12 mouse cellular contexts compared by ENCODE assay signal in genomic region chr4:155849792-155850451, GRCm38 (mm10). TPM values are rescaled to one million over a fixed set of nuclear protein-coding genes. Genes with fewer than 3 reads are reported as not detected.
DNase-seq lines count a peak whose midpoint lies in the region; ATAC-seq and TF ChIP-seq lines count a peak whose summit lies in the region.
"Had no signal": no experiment of that assay in that cellular context is flagged by ENCODE, and none has a peak within 500 bp of the region (broad histone marks: within the 10 kb centered on the region; RNA-seq: fewer than 3 reads in every experiment).

No protein-coding gene starts in this region.

- TF ChIP-seq EP300 in lung, postnatal 0 days (IDR thresholded peaks at IDR 0.05): no peak
- TF ChIP-seq EP300 in stomach, postnatal 0 days (optimal IDR thresholded peaks at IDR 0.05): no peak

- TF ChIP-seq CTCF in lung, embryonic 14.5 days (IDR thresholded peaks at IDR 0.05; ENCODE audit: low read depth): no peak
- no peak for TF ChIP-seq CTCF in lung, postnatal 0 days (IDR thresholded peaks at IDR 0.05)
- no peak for TF ChIP-seq CTCF in midbrain, postnatal 0 days (IDR thresholded peaks at IDR 0.05)
- TF ChIP-seq CTCF in stomach, postnatal 0 days (IDR thresholded peaks at IDR 0.05; ENCODE audit: low read depth): no peak

- DNase-seq in heart, adult 11 months: peak; percentile 87
- DNase-seq in heart, postnatal 36 days: no peak
- DNase-seq in lung, embryonic 14.5 days: no peak
- DNase-seq in lung, postnatal 0 days (ENCODE audit: low spot score): no peak
- peak; percentile 76 for DNase-seq in kidney, adult 9 months
- no peak for DNase-seq in midbrain, postnatal 0 days (ENCODE audit: low spot score)
- DNase-seq in stomach, postnatal 0 days (ENCODE audit: low spot score): no peak
- DNase-seq in layer of hippocampus, adult 11-12 months (ENCODE audit: low spot score): no peak
- DNase-seq: cerebellum, adult 8-10 months; heart, postnatal 14 days; lung, postnatal 10 days; right cerebral cortex, adult 18-20 months had no signal

- 93% methylated on average over 3 of the region's 3 CpGs for WGBS in lung, embryonic 14.5 days
- WGBS in lung, postnatal 0 days: 90% methylated on average over 3 of the region's 3 CpGs
- WGBS in midbrain, postnatal 0 days: 96% methylated on average over 3 of the region's 3 CpGs
- 95% methylated on average over 3 of the region's 3 CpGs for WGBS in stomach, postnatal 0 days

- H3K9ac ChIP-seq in lung, embryonic 14.5 days: peak overlapping the region; percentile 6; the same call in 1 of the 2 replicates
- no peak overlapping the region for H3K9ac ChIP-seq in lung, postnatal 0 days (replicated peaks; ENCODE audit: low read depth)
- no peak overlapping the region for H3K9ac ChIP-seq in midbrain, postnatal 0 days (replicated peaks; ENCODE audit: low read length, poor library complexity, severe bottlenecking)
- no peak overlapping the region for H3K9ac ChIP-seq in stomach, postnatal 0 days (ENCODE audit: low read length)

- no peak overlapping the region for H3K4me2 ChIP-seq in lung, embryonic 14.5 days
- H3K4me2 ChIP-seq in lung, postnatal 0 days (replicated peaks; ENCODE audit: low read depth, low read length): no peak overlapping the region
- 0 out of 2 replicates have a peak overlapping the region, but pooled peaks have one; percentile 24 for H3K4me2 ChIP-seq in midbrain, postnatal 0 days (ENCODE audit: low read depth, low read length, poor library complexity, severe bottlenecking)
- no peak overlapping the region for H3K4me2 ChIP-seq in stomach, postnatal 0 days (replicated peaks; ENCODE audit: low read depth)

- peaks cover 21% of the 10 kb centered on the region; the same call in 1 of the 2 replicates for H3K36me3 ChIP-seq in lung, embryonic 14.5 days (ENCODE audit: insufficient read depth)
- 0 out of 2 replicates have a peak, but pooled peaks cover 6% of the 10 kb centered on the region for H3K36me3 ChIP-seq in lung, postnatal 0 days (ENCODE audit: insufficient read depth, low read length)
- H3K36me3 ChIP-seq in midbrain, postnatal 0 days (ENCODE audit: insufficient read depth, low read length): peaks cover 16% of the 10 kb centered on the region
- H3K36me3 ChIP-seq in stomach, postnatal 0 days (ENCODE audit: control insufficient read depth, insufficient read depth, low read length): 0 out of 2 replicates have a peak, but pooled peaks cover 3% of the 10 kb centered on the region

- no peak for ATAC-seq in lung, embryonic 14.5 days (ENCODE audit: insufficient read depth)
- no peak for ATAC-seq in lung, postnatal 0 days
- no peak for ATAC-seq in midbrain, postnatal 0 days (ENCODE audit: low FRiP score)
- no peak for ATAC-seq in stomach, postnatal 0 days (ENCODE audit: low FRiP score, low TSS enrichment)

- H3K27me3 ChIP-seq in lung, embryonic 14.5 days (ENCODE audit: insufficient read depth, low read length): no peaks in the 10 kb centered on the region
- H3K27me3 ChIP-seq in lung, postnatal 0 days (replicated peaks; ENCODE audit: insufficient read depth, low read length): no peaks in the 10 kb centered on the region
- H3K27me3 ChIP-seq in midbrain, postnatal 0 days (ENCODE audit: insufficient read depth, low read length): no peaks in the 10 kb centered on the region
- H3K27me3 ChIP-seq in stomach, postnatal 0 days (ENCODE audit: control insufficient read depth, insufficient read depth, low read length): no peaks in the 10 kb centered on the region

- peaks cover 8% of the 10 kb centered on the region; the same call in 1 of the 2 replicates for H3K4me1 ChIP-seq in lung, embryonic 14.5 days (ENCODE audit: insufficient read depth)
- peaks cover 21% of the 10 kb centered on the region; the same call in 1 of the 2 replicates for H3K4me1 ChIP-seq in lung, postnatal 0 days (ENCODE audit: insufficient read depth, low read depth, low read length)
- H3K4me1 ChIP-seq in midbrain, postnatal 0 days (ENCODE audit: insufficient read depth, low read length): peaks cover 17% of the 10 kb centered on the region
- H3K4me1 ChIP-seq in stomach, postnatal 0 days (replicated peaks; ENCODE audit: control insufficient read depth, insufficient read depth): peaks cover 8% of the 10 kb centered on the region

- no peak overlapping the region for H3K27ac ChIP-seq in lung, embryonic 14.5 days (ENCODE audit: low read depth)
- no peak overlapping the region for H3K27ac ChIP-seq in lung, postnatal 0 days (ENCODE audit: low read length)
- H3K27ac ChIP-seq in midbrain, postnatal 0 days (ENCODE audit: low read depth, low read length): no peak overlapping the region
- H3K27ac ChIP-seq in stomach, postnatal 0 days (replicated peaks): no peak overlapping the region

- no peaks in the 10 kb centered on the region for H3K9me3 ChIP-seq in lung, embryonic 14.5 days (ENCODE audit: low read depth, low read length)
- no peaks in the 10 kb centered on the region for H3K9me3 ChIP-seq in lung, postnatal 0 days (ENCODE audit: low read length)
- H3K9me3 ChIP-seq in midbrain, postnatal 0 days (ENCODE audit: low read length): no peaks in the 10 kb centered on the region
- no peaks in the 10 kb centered on the region for H3K9me3 ChIP-seq in stomach, postnatal 0 days (ENCODE audit: control insufficient read depth, low read length)

- intact Hi-C loops in heart, postnatal 36 days (cut with DNase I): no loop called here

- H3K4me3 ChIP-seq in lung, embryonic 14.5 days (ENCODE audit: low read depth, low read length): no peak overlapping the region
- H3K4me3 ChIP-seq in lung, postnatal 0 days (ENCODE audit: low read depth, low read length): no peak overlapping the region
- no peak overlapping the region for H3K4me3 ChIP-seq in midbrain, postnatal 0 days (ENCODE audit: low read depth, low read length)
- no peak overlapping the region for H3K4me3 ChIP-seq in stomach, postnatal 0 days (ENCODE audit: low read depth, low read length)

RNA-seq across cellular contexts. Expression of gene Dvl1, which starts 2.7 kb away (rescaled TPM):
- total RNA-seq in heart, postnatal 36 days (2021): 10 to 100 TPM; 46.2 to 54.2 TPM
- polyA plus RNA-seq in lung, embryonic 14.5 days (2014; fragmentation: Nextera tagmentation; extraction: Ambion mirVana): 11.3 and 17.8 TPM in 2 replicates
- polyA plus RNA-seq in lung, postnatal 0 days (2015; fragmentation: Nextera tagmentation; extraction: Ambion mirVana): 9.1 and 11.9 TPM in 2 replicates
- total RNA-seq in midbrain, postnatal 0 days (2014; rRNA removed): 141 and 156 TPM in 2 replicates
- polyA plus RNA-seq in midbrain, postnatal 0 days (2015; fragmentation: Nextera tagmentation; extraction: Ambion mirVana): 17.5 TPM in 2 replicates
- polyA plus RNA-seq in stomach, postnatal 0 days (2015; fragmentation: Nextera tagmentation; extraction: Ambion mirVana): 8.1 and 10.4 TPM in 2 replicates

RNA-seq across cellular contexts. Expression of gene Mxra8, which starts 10.4 kb away (rescaled TPM):
- 10 to 100 TPM; 27.4 to 33.7 TPM for total RNA-seq in heart, postnatal 36 days (2021)
- polyA plus RNA-seq in lung, embryonic 14.5 days (2014; fragmentation: Nextera tagmentation; extraction: Ambion mirVana): 148 and 155 TPM in 2 replicates
- polyA plus RNA-seq in lung, postnatal 0 days (2015; fragmentation: Nextera tagmentation; extraction: Ambion mirVana): 321 and 330 TPM in 2 replicates
- total RNA-seq in midbrain, postnatal 0 days (2014; rRNA removed): 35.5 and 37.2 TPM in 2 replicates
- polyA plus RNA-seq in midbrain, postnatal 0 days (2015; fragmentation: Nextera tagmentation; extraction: Ambion mirVana): 27.2 and 32.7 TPM in 2 replicates
- 79.4 and 88.4 TPM in 2 replicates for polyA plus RNA-seq in stomach, postnatal 0 days (2015; fragmentation: Nextera tagmentation; extraction: Ambion mirVana)

RNA-seq across cellular contexts. Expression of gene Tas1r3, which starts 13.2 kb away (rescaled TPM):
- under 1 TPM; 0.27 to 0.28 TPM for total RNA-seq in heart, postnatal 36 days (2021)
- polyA plus RNA-seq in lung, embryonic 14.5 days (2014; fragmentation: Nextera tagmentation; extraction: Ambion mirVana): 0.16 and 0.22 TPM in 2 replicates
- polyA plus RNA-seq in lung, postnatal 0 days (2015; fragmentation: Nextera tagmentation; extraction: Ambion mirVana): 0.19 and 0.25 TPM in 2 replicates
- 0.38 and 1.2 TPM in 2 replicates for total RNA-seq in midbrain, postnatal 0 days (2014; rRNA removed)
- 0.12 and 0.22 TPM in 2 replicates for polyA plus RNA-seq in midbrain, postnatal 0 days (2015; fragmentation: Nextera tagmentation; extraction: Ambion mirVana)
- polyA plus RNA-seq in stomach, postnatal 0 days (2015; fragmentation: Nextera tagmentation; extraction: Ambion mirVana): 0.11 and 0.28 TPM in 2 replicates

RNA-seq across cellular contexts. Expression of gene Aurkaip1, which starts 18.9 kb away (rescaled TPM):
- 100 to 1,000 TPM; 114 to 116 TPM for total RNA-seq in heart, postnatal 36 days (2021)
- 124 and 136 TPM in 2 replicates for polyA plus RNA-seq in lung, embryonic 14.5 days (2014; fragmentation: Nextera tagmentation; extraction: Ambion mirVana)
- polyA plus RNA-seq in lung, postnatal 0 days (2015; fragmentation: Nextera tagmentation; extraction: Ambion mirVana): 117 and 128 TPM in 2 replicates
- total RNA-seq in midbrain, postnatal 0 days (2014; rRNA removed): 90.9 and 102 TPM in 2 replicates
- 155 and 158 TPM in 2 replicates for polyA plus RNA-seq in midbrain, postnatal 0 days (2015; fragmentation: Nextera tagmentation; extraction: Ambion mirVana)
- polyA plus RNA-seq in stomach, postnatal 0 days (2015; fragmentation: Nextera tagmentation; extraction: Ambion mirVana): 129 and 133 TPM in 2 replicates

RNA-seq across cellular contexts. Expression of gene Cptp, which starts 19.3 kb away (rescaled TPM):
- total RNA-seq in heart, postnatal 36 days (2021): 10 to 100 TPM in 1 of 2 experiments, 1 to 10 TPM in 1; 9.5 to 11.7 TPM
- 17.1 and 18.4 TPM in 2 replicates for polyA plus RNA-seq in lung, embryonic 14.5 days (2014; fragmentation: Nextera tagmentation; extraction: Ambion mirVana)
- 10.8 and 13.8 TPM in 2 replicates for polyA plus RNA-seq in lung, postnatal 0 days (2015; fragmentation: Nextera tagmentation; extraction: Ambion mirVana)
- 35.3 and 43.7 TPM in 2 replicates for total RNA-seq in midbrain, postnatal 0 days (2014; rRNA removed)
- polyA plus RNA-seq in midbrain, postnatal 0 days (2015; fragmentation: Nextera tagmentation; extraction: Ambion mirVana): 27.3 and 32.1 TPM in 2 replicates
- 25.0 and 26.5 TPM in 2 replicates for polyA plus RNA-seq in stomach, postnatal 0 days (2015; fragmentation: Nextera tagmentation; extraction: Ambion mirVana)

Comparison
In these comparisons a context has a peak if more than half of its experiments do, and no peak if none do; other contexts are left out.
1. DNase-seq: peak in heart, adult 11 months (single experiment) and kidney, adult 9 months (single experiment); none in heart, postnatal 36 days (0 of 2), lung, embryonic 14.5 days (single experiment), lung, postnatal 0 days (single experiment), midbrain, postnatal 0 days (single experiment), stomach, postnatal 0 days (single experiment) and layer of hippocampus, adult 11-12 months (single experiment).